Mouse (Mus musculus) hindbrain, embryonic 13.5 days (tissue): Measurements from ENCODE around the gene Mast4. TPM values are rescaled to one million over a fixed set of nuclear protein-coding genes. Genes with fewer than 3 reads are reported as not detected.

Source experiments
- ATAC-seq: fragments of 200-750 bp; cut with Nextera tagmentation; 2 replicates; pipeline ENCODE4 v1.8.0; 2017; ENCODE audit warnings: moderate TSS enrichment; ENCODE audit not compliant: low FRiP score
- H3K27ac ChIP-seq: fragments of 300-500 bp; sonication (generic); 2 replicates; pipeline ENCODE4 v1.5.1; 2015; ENCODE audit warnings: inconsistent platforms, mild to moderate bottlenecking, moderate library complexity
- H3K27me3 ChIP-seq: fragments of 300-500 bp; sonication (generic); 2 replicates; pipeline ENCODE4 v1.6.1; 2015; ENCODE audit warnings: mild to moderate bottlenecking, inconsistent platforms
- H3K36me3 ChIP-seq: fragments of 300-500 bp; sonication (generic); 2 replicates; pipeline ENCODE4 v1.6.1; 2015; ENCODE audit warnings: mild to moderate bottlenecking, inconsistent platforms
- H3K4me1 ChIP-seq: fragments of 300-500 bp; sonication (generic); replicated peaks from 2 replicates; pipeline ENCODE4 v1.6.1; 2015; ENCODE audit warnings: inconsistent platforms
- H3K4me2 ChIP-seq: fragments of 300-500 bp; sonication (generic); 2 replicates; pipeline ENCODE4 v1.6.1; 2015; ENCODE audit warnings: inconsistent platforms, mild to moderate bottlenecking, moderate library complexity
- H3K4me3 ChIP-seq: fragments of 300-500 bp; sonication (generic); 2 replicates; pipeline ENCODE4 v1.5.1; 2015; ENCODE audit warnings: mild to moderate bottlenecking, inconsistent platforms
- H3K9ac ChIP-seq: fragments of 300-500 bp; sonication (generic); 2 replicates; pipeline ENCODE4 v1.6.1; 2015; ENCODE audit warnings: mild to moderate bottlenecking, inconsistent platforms
- H3K9me3 ChIP-seq: fragments of 300-500 bp; sonication (generic); 2 replicates; pipeline ENCODE4 v1.6.1; 2016; ENCODE audit warnings: inconsistent platforms
- WGBS: fragments of 180-500 bp; shearing (Covaris S2); methylation state at CpG from one replicate; pipeline ENCODE4 v1.1.7; 2015; 5-methylcytosine and 5-hydroxymethylcytosine counted together
- polyA plus RNA-seq: library from polyadenylated mRNA; unstranded; fragments of >200 nt; fragmentation: Nextera tagmentation; extraction: Ambion mirVana; gene quantifications from 2 replicates; pipeline ENCODE4 v1.2.1, GENCODE M21; 2015

Mast4 gene
- polyA plus RNA-seq, 1 experiment from 2014 or later = 29.7 TPM

DNA sequence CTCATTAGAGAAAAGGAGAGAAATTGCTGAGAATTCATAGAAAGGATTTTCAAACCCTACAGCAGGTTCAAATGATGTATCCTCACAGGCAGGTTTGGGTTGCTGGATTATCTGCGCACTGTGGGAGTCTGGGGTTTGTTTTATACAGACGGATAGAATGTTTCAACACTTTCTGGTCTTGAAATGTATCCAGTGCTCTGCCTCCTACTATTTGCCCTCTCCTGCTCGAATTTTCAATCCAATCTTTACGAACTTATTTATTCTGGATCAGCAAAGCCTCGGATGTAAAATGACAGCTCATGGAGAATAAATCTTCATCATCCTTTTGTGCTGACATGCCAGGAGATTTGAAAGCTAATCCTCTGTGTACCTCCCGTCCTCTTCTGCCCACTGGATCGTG is 281.6 kb downstream of the Mast4 start:
- Histone ChIP-seq H3K9ac (no peak overlapping the region), H3K36me3 (no peaks in the 10 kb centered on the region), H3K27ac (peak overlapping the region; percentile 2; the same call in 1 of the 2 replicates), H3K4me1 (peaks cover 13% of the 10 kb centered on the region; the same call in 1 of the 2 replicates), H3K4me3 (no peak overlapping the region), H3K9me3 (no peaks in the 10 kb centered on the region), H3K4me2 (no peak overlapping the region), H3K27me3 (no peaks in the 10 kb centered on the region)
- ATAC-seq = no peak
- WGBS = 44% methylated on average over 7 of the region's 7 CpGs

DNA sequence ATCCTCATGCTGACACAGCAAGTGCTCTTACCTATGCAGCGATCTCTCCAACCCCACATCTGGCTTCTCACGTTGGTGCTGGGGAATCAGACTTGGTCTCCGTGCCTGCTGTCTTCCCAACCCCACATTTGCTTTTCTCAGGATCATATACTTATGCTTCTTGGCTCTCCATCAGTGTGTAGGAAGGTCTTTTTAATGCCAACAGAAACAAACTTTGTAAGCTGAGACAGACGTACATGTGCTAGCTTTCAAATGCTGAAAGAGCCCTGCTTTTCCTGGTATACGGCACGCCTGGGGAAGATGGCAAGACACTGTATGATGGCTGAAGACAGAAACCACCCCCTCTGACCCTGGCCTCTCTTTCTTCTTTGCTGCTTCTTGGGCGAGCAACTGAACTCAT is 285.3 kb downstream of the Mast4 start:
- H3K27ac ChIP-seq = no peak overlapping the region
- WGBS = 89% methylated on average over 7 of the region's 7 CpGs
- no peaks in the 10 kb centered on the region for H3K36me3 ChIP-seq

DNA sequence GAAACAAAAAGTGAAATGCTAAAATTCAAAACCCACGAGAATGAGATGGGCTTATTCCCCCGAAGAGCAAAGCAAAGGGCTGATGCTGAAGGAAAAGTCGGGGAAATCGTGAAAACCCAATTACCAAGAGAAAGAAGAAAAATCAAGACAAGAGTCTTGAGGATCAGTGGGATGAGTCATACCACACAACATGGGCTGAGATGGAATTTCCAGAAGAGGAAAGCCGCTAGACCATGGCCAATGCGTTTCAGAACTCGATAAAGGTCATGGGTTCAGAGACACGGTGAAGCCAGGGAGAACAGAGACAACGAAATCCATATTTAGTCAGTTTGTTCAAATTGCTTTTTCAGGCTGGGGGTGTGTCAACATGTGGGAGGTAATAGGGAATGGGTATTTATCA is 290.6 kb downstream of the Mast4 start:
- Histone ChIP-seq H3K4me3 (no peak overlapping the region), H3K9me3 (no peaks in the 10 kb centered on the region), H3K9ac (no peak overlapping the region), H3K27me3 (no peaks in the 10 kb centered on the region), H3K4me1 (no peaks in the 10 kb centered on the region), H3K36me3 (no peaks in the 10 kb centered on the region), H3K27ac (no peak overlapping the region), H3K4me2 (no peak overlapping the region)
- 91% methylated on average over 9 of the region's 9 CpGs for WGBS
- ATAC-seq = no peak

More for the DNA sequence above, 285.3 kb downstream of the Mast4 start:
- Histone ChIP-seq H3K27me3 (no peaks in the 10 kb centered on the region), H3K4me3 (no peak overlapping the region), H3K4me2 (no peak overlapping the region), H3K9ac (no peak overlapping the region), H3K9me3 (no peaks in the 10 kb centered on the region), H3K4me1 (peaks cover 10% of the 10 kb centered on the region; the same call in 1 of the 2 replicates)
- no peak for ATAC-seq

DNA sequence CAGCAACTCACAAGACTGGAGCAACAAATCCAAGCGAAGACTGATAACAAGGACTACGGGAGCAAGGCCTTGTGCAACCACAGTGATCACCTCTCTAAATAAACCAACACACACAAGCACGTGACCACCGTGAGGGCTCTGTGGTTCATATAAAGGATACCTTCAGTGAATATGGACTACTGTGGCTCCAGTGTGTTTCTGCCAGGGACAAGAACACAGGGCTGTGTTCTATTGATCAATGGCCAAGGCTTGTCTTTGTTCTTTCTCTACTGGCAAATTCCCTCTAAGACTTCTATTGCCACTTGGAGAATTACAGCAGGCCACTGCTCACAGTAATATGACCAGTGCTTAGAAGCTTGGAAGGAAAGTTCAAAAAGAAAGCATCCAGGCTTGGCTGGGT is 291.3 kb downstream of the Mast4 start:
- Histone ChIP-seq H3K4me1 (no peaks in the 10 kb centered on the region), H3K9ac (no peak overlapping the region), H3K27me3 (no peaks in the 10 kb centered on the region), H3K4me2 (no peak overlapping the region), H3K27ac (no peak overlapping the region), H3K9me3 (no peaks in the 10 kb centered on the region), H3K4me3 (no peak overlapping the region), H3K36me3 (no peaks in the 10 kb centered on the region)
- WGBS = 95% methylated on average over 4 of the region's 4 CpGs
- no peak for ATAC-seq

DNA sequence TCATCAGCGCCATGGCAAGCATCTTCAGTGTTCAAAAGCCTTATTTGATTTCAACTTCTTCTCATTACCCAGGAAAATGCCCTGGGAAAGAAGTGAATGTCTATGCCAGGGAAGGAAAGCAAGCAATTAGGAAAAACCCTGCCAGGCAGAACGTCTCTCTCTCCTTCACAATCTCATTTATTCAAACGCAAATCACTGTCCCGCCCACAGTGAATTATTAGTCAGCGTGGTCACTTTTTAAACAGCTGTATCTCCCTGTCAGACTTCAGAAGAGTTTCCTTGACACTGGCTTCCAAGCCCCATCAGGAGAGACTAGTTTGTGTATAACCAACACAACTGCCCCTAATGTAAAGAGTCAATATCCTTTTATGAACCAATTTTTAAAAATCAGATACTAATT is 296.8 kb downstream of the Mast4 start:
- Histone ChIP-seq H3K27me3 (no peaks in the 10 kb centered on the region), H3K4me1 (peaks cover 10% of the 10 kb centered on the region; the same call in 1 of the 2 replicates), H3K36me3 (no peaks in the 10 kb centered on the region), H3K4me2 (no peak overlapping the region), H3K9ac (no peak overlapping the region), H3K9me3 (no peaks in the 10 kb centered on the region), H3K4me3 (no peak overlapping the region), H3K27ac (no peak overlapping the region)
- 30% methylated on average over 5 of the region's 5 CpGs for WGBS
- no peak for ATAC-seq

DNA sequence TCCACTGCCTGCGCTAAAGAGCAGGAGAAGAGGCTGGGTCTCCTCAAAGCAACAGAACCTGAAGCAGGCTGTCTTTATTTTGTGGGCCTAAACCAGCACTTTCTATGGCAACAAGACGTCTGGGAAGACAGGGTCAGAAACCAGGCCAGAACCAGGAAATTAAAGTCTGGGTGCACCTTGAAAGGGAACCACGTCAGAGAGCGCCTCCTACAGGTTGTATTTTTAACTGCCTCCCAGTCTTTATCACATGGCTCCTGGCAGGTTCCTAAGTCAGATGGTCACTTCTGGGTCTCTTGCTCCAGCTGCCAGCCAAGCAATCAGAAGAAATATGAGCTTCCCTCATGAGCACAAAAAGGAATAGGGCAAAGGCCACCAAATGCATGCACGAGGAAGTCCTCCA is 304.9 kb downstream of the Mast4 start:
- peaks cover 13% of the 10 kb centered on the region for H3K4me1 ChIP-seq
- H3K9me3 ChIP-seq = no peaks in the 10 kb centered on the region
- 87% methylated on average over 5 of the region's 5 CpGs for WGBS
- H3K27ac ChIP-seq = no peak overlapping the region
- no peaks in the 10 kb centered on the region for H3K27me3 ChIP-seq
- H3K9ac ChIP-seq = no peak overlapping the region
- no peak for ATAC-seq
- H3K36me3 ChIP-seq = no peaks in the 10 kb centered on the region
- H3K4me2 ChIP-seq = no peak overlapping the region
- H3K4me3 ChIP-seq = no peak overlapping the region

DNA sequence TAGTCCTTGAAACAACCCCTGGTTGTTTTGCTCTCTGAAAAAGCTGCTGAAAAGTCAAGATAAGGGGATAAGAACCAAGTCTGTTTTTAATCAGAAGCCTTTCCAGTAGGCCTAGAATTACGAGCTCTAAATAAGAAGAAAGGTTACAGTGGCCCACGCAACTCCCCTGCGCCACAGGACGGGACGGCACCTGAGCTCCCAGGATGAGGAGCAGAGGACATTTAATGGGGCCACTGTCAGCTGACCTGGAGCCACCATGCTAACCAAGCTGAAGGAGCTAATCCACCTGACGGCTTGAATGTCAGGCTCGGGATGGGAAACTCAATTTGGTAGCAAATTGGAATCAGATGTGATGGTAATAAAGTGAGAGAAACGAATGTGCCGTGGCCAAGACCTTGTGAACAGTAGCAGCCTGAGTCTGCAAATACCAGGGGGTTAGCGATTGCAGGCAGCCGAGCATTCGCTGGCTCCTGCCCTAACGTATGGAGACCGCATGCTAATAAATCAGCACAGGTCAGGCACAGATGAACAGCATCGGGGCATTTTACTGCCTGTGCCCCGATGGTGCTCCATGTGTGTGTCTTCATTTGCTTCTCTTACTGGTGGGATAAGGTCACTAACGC is 306.7 kb downstream of the Mast4 start:
- WGBS = 54% methylated on average over 17 of the region's 17 CpGs
- H3K9ac ChIP-seq = no peak overlapping the region
- H3K4me1 ChIP-seq = peaks cover 13% of the 10 kb centered on the region
- no peaks in the 10 kb centered on the region for H3K27me3 ChIP-seq
- peak; percentile 49 for ATAC-seq
- no peaks in the 10 kb centered on the region for H3K9me3 ChIP-seq
- peak overlapping the region; percentile 62; the same call in 1 of the 2 replicates for H3K27ac ChIP-seq
- no peaks in the 10 kb centered on the region for H3K36me3 ChIP-seq
- H3K4me2 ChIP-seq = no peak overlapping the region
- no peak overlapping the region for H3K4me3 ChIP-seq

DNA sequence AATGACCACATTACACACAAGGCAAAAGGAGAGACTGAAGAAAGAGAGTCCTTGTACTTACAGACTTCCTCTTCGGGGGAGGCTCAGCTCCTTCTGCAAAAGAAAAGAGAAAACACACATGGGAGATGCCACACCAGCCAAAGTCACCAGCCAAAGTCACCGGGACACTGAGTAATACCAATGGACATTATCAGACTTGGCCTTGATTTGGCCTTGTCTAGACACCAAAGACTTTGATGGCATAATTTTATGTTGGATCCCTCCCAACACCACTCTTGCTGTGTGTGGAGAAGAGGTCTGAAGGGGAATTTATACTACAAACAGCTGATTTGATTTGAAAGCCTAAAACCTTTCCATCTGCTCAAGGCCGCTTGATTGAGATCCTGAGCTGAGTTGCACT is 308.8 kb downstream of the Mast4 start:
- Histone ChIP-seq H3K36me3 (no peaks in the 10 kb centered on the region), H3K4me2 (no peak overlapping the region), H3K4me3 (no peak overlapping the region), H3K9me3 (no peaks in the 10 kb centered on the region), H3K27ac (no peak overlapping the region), H3K4me1 (peaks cover 17% of the 10 kb centered on the region), H3K27me3 (no peaks in the 10 kb centered on the region), H3K9ac (no peak overlapping the region)
- 83% methylated on average over 3 of the region's 3 CpGs for WGBS
- no peak for ATAC-seq

DNA sequence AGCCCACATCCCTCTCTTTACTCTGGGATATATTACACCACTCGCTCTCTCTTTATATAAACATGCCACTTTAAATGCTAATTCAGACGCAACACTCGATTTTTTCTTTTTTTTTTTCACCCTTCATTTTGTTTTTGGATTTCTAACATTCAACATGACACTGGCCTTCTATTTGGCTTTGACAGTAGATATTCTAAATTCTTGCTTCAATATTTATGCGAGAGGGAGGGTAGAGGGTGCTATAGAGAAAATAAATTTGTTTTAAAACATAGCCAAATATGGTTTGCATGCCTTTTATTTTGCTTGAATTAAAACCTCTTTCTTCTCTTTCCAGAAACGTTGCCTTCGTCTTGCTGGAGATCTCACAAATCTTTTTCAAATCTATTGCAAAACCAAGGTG is 315.8 kb downstream of the Mast4 start:
- 84% methylated on average over 6 of the region's 6 CpGs for WGBS
- Histone ChIP-seq H3K4me3 (no peak overlapping the region), H3K36me3 (no peaks in the 10 kb centered on the region), H3K9ac (no peak overlapping the region), H3K27me3 (no peaks in the 10 kb centered on the region), H3K9me3 (no peaks in the 10 kb centered on the region), H3K4me2 (no peak overlapping the region), H3K27ac (no peak overlapping the region), H3K4me1 (peaks cover 7% of the 10 kb centered on the region)
- no peak for ATAC-seq

DNA sequence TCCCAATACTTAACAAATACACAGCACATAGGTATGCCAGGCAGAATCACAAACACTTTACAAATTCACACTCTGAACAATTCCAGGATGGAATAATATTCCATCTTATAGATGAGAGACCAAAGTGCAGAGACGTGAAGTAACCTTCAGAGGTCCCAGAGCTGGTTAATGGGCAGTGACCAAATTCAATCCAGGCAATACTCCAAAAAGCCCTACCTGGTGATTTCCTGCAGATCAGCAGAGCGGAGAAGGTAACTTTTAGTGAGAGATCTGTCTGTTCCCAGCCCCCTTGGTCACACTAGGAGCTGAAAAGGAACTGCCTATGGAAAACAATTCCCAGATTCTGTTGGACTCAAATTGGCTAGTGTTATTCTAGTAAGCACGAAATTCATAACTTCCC is 316.6 kb downstream of the Mast4 start:
- 94% methylated on average over 3 of the region's 3 CpGs for WGBS
- H3K36me3 ChIP-seq = no peaks in the 10 kb centered on the region
- no peak overlapping the region for H3K27ac ChIP-seq
- no peaks in the 10 kb centered on the region for H3K9me3 ChIP-seq
- H3K27me3 ChIP-seq = no peaks in the 10 kb centered on the region
- H3K4me2 ChIP-seq = no peak overlapping the region
- H3K9ac ChIP-seq = no peak overlapping the region
- peaks cover 7% of the 10 kb centered on the region for H3K4me1 ChIP-seq
- no peak for ATAC-seq
- no peak overlapping the region for H3K4me3 ChIP-seq

DNA sequence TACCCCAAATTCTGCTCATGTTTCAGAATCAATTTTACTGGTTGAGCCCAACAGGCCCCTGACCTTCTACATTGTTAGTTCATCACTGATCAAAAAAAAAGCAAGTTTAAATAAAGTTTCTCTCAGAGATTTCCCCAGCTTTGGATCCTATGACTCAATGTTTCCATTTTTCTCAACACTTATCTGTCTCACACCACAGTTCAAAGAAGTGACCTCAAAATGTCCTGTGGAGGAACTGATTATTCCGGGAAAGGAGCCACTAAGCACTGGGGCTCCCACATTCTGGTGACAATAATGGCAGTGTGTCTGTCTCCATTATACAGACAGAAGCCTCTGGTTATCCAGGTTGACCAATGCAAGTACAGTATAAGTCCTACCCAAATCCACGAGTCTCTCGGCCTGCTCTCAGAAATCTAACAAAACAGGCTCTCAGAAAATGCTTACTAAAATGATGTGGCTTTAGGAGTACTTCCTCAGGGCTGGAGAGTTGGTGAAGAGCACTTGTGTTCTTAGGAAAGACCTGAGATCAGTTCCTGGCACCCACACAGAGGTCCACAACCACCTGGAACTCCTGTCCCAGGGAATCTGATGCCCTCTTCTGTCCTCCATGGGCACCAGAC is 319.1 kb downstream of the Mast4 start:
- Histone ChIP-seq H3K4me1 (peaks cover 4% of the 10 kb centered on the region; the same call in 1 of the 2 replicates), H3K27me3 (no peaks in the 10 kb centered on the region), H3K9me3 (no peaks in the 10 kb centered on the region), H3K27ac (no peak overlapping the region), H3K4me2 (no peak overlapping the region), H3K36me3 (no peaks in the 10 kb centered on the region), H3K4me3 (no peak overlapping the region), H3K9ac (no peak overlapping the region)
- 83% methylated on average over 3 of the region's 3 CpGs for WGBS
- no peak for ATAC-seq

DNA sequence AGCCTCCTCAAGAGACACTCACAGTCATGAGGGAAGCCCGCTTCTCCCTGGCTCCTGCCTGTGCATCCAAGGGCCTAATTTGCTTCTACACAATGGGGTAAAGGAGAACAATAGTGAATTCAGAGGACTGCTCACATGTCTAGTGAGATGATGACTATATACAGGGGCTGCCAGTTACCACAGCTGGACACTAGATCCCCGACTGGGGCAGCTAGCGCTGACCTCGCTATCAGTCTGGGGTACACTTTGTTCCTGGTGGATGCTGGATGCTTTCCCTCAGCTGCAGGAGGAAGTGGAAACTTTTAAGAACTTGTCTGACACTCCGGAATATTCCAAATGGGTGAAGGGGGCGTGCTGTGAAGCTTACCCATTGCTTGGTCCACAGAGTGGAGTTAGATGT is 319.7 kb downstream of the Mast4 start:
- WGBS = 37% methylated on average over 6 of the region's 6 CpGs

DNA sequence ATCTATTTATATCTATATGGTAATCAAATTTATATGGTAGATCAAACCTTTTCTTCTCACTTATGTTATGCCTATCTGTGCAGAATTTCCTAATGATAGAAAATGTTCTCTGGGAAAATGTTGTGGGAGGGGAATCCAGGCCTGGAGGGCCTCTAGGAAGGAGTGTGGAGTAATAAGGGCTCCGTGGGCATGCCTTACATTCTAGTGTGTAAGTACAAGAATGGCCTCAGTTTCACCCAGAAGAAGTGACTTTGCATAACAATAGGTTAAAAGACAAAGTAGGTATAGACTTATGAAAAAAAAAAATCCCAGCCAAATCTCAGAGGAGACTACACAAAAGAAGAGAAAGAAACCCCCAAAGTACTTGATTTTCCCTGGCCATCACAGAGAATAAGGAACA is 320.1 kb downstream of the Mast4 start:
- no peak for ATAC-seq
- H3K4me2 ChIP-seq = no peak overlapping the region
- H3K27me3 ChIP-seq = no peaks in the 10 kb centered on the region
- no peak overlapping the region for H3K4me3 ChIP-seq
- H3K9ac ChIP-seq = no peak overlapping the region
- no peak overlapping the region for H3K27ac ChIP-seq
- H3K36me3 ChIP-seq = no peaks in the 10 kb centered on the region
- H3K9me3 ChIP-seq = no peaks in the 10 kb centered on the region
- WGBS = 13% methylated on average over 1 of the region's 1 CpGs
- H3K4me1 ChIP-seq = peaks cover 4% of the 10 kb centered on the region; the same call in 1 of the 2 replicates

More for the DNA sequence above, 319.7 kb downstream of the Mast4 start:
- H3K9ac ChIP-seq = no peak overlapping the region
- H3K4me3 ChIP-seq = no peak overlapping the region
- no peaks in the 10 kb centered on the region for H3K27me3 ChIP-seq
- no peaks in the 10 kb centered on the region for H3K36me3 ChIP-seq
- H3K4me1 ChIP-seq = peaks cover 4% of the 10 kb centered on the region; the same call in 1 of the 2 replicates
- ATAC-seq = no peak
- no peaks in the 10 kb centered on the region for H3K9me3 ChIP-seq
- H3K4me2 ChIP-seq = no peak overlapping the region
- H3K27ac ChIP-seq = no peak overlapping the region
